Mouse (Mus musculus): ENCODE measurements around the gene Rcl1.

Rcl1 gene

DNA sequence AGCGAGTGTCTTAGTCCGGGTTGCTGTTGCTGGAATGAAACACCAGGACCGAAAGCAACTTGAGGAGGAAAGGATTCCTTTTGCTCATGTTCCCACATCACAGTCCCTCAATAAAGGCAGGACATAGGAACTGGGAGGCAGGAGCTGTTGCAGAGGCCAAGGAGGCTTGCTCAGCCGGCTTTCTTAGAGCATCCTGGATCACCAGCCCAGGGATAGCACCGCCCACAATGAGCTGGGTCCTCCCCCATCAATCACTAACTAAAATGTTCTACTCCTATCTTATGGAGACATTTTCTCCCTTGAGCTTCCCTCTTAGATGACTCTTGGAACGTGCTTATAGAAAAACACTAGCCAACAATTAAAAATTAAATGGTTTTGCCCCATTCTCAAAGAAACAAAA lies 48.4 kb downstream of the Rcl1 start:
- DNase-seq (ENCODE audit: extremely low read depth, low read depth): no peak

- no peak for DNase-seq (ENCODE audit: extremely low read depth, low read depth)
Observed at GRCm38 (mm10) chr19:29150038-29150437, 48.9 kb downstream of the Rcl1 start.

- DNase-seq (ENCODE audit: extremely low read depth, low read depth): no peak
Observed at GRCm38 (mm10) chr19:29151443-29151842, 50.3 kb downstream of the Rcl1 start.

GRCm38 (mm10) chr19:29155552-29155951 lies 54.4 kb downstream of the Rcl1 start:
- DNase-seq (ENCODE audit: extremely low read depth, low read depth): no peak

DNA sequence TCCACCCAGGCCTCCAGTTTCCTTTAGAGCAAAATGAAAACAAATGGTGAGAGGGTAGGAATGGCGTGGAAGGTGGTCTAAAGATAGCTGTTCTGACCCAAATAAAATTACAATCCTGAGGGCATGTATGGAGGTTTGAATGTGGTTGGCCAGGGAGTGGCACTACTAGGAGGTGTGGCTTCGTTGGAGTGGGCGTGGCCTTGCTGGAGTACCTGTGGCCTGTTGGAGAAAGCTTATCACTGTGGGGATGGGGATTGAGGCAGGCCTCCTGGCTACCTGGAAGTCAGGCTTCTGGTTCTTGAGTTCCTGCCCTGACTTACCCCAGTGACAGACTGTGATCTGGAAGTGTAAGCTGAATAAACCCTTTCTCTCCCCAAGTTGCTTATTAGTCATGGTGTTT lies 55.2 kb downstream of the Rcl1 start:
- DNase-seq (ENCODE audit: extremely low read depth, low read depth): no peak

DNA sequence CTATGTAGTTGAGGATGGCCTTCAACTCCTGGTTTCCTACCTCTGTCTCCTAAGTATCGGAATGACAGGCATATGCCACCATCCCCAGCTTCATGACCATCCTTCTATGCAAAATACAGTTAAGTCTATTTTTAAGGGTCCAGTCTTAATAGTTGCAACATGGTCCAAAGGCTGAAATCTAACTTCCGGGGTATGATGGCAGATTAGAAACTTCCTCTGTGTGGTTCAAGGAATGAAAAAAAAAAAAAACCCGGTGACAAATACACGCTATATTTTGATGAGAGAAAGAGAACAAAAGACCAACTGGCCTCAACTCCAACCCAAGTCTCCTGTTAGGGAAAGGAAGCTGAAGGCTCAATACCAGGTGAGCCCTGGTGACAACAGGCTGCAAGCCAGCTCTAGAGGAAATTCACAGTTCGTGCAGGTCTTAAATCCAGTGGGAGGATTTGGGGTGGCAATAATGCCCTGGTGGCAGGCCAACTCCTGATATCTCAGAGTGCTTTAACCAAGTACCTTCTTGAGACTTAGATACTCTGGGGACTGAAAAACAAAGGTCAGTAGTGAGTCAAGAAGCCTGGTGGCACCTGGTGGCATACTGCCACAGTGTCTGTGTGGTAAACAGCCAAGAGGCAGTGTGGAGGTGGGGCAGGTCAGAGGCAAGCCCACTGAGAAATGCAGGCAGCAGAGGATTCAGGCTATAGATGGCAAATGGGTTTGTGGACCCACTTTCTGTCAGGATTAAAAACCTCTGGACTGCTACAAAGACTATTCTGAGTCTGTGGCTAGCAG lies 56.7 kb downstream of the Rcl1 start:
- DNase-seq (ENCODE audit: extremely low read depth, low read depth): no peak

DNA sequence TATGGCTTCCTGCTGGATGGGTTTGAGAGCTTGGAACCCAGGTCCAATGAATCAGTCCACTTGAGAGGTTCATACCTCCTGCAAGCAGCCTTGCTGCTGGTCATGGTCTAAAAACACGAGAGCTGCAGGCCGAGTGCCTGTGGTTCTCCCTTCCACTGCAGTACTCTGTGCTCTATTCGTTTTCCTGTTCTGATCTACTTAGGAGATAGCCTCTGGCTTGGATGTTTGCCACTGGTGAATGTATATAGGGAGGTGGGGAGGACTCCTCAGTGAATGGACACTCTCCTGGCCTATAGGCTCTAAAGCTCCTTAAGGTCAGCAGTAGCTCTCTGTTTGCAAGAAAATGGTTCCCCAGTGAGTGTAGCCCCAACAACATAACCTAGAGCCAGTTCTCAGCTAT lies 57.3 kb downstream of the Rcl1 start:
- no peak for DNase-seq (ENCODE audit: extremely low read depth, low read depth)

DNA sequence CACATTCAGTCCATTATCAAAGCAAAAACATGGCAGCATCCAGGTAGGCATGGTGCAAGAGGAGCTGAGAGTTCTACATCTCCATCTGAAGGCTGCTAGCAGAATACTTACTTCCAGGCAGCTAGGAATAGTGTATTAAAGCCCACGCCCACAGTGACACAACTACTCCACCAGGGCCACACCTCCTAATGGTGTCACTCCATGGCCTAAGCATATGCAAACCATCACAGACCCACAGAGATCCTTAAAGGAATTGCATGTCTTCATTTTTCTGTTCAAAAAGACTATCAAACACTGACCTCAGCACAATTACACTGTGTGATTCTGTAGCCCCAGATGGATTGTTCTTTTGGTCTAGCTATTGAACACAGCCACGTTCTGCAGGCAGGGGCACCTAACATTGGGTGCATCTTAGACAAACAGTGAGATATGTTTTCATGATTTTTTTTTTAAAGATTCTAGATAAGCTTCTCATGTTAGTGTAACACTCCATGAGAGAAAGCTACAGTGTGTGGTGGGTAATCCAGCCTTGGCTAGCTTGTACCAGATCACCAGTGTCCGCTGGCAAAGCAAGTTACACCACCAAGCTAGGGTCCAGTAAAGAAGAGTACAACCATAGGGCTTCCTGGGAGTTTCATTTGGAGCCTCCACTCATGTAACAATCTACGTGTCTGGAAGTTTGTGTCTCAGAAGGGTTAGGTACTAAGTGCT lies 62.8 kb downstream of the Rcl1 start:
- DNase-seq (ENCODE audit: extremely low read depth, low read depth): no peak

DNA sequence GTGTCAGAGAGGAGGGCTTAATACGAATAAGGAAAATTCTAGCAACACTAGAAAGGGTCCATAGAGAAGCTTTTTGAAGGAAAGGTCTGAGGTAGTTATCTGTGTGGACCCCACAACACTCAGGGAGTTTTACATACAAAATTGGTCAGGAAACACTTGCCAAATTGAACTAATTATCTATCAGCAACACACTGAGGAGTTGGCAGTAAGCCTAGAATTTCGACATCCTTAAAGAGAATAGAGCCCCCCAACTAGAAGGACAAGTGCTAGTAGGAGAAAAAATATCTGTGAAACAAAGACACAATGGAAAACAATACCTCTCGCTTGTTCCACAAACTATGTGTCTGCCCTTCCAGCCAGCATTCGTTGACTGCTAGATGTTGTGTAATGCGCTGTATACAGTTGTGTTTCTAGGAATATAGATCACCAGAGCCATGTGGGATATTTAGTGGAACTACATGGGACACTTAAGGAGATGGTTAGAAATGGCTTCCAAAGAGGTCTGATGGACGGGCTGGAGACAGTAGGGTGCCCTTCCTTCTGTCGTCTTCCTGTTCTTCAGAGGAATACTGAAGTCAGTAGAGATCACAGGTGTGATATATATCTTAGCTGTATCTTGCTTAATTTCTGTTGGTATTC lies 63.5 kb downstream of the Rcl1 start:
- peak; percentile 88 for DNase-seq (ENCODE audit: extremely low read depth, low read depth)

- no peak for DNase-seq (ENCODE audit: extremely low read depth, low read depth)
Observed at GRCm38 (mm10) chr19:29167938-29168337, 66.8 kb downstream of the Rcl1 start.

- no peak for DNase-seq (ENCODE audit: extremely low read depth, low read depth)
Observed at GRCm38 (mm10) chr19:29180336-29180735, 79.2 kb downstream of the Rcl1 start.

DNA sequence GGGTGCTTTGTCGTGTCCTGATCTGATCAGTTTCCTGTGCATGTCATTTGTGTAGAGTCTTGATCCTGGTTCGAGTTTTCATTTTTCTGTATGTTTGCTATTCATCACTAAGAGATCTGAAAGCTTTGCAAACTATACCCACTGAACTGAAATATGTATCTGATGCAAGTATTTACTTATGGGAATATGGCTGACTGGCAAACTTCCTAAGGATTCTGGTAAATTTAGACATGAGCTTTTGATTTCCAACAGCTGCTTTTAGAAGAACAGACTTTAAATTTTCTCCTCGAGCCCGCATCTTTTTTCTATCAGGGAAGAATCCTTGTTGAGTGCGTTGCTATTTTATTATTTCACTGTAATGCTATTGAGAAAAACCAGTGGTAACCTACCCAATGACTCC lies 81.0 kb downstream of the Rcl1 start:
- no peak for DNase-seq (ENCODE audit: extremely low read depth, low read depth)

- DNase-seq (ENCODE audit: extremely low read depth, low read depth): no peak
Observed at GRCm38 (mm10) chr19:29185122-29185521, 83.9 kb downstream of the Rcl1 start.

DNA sequence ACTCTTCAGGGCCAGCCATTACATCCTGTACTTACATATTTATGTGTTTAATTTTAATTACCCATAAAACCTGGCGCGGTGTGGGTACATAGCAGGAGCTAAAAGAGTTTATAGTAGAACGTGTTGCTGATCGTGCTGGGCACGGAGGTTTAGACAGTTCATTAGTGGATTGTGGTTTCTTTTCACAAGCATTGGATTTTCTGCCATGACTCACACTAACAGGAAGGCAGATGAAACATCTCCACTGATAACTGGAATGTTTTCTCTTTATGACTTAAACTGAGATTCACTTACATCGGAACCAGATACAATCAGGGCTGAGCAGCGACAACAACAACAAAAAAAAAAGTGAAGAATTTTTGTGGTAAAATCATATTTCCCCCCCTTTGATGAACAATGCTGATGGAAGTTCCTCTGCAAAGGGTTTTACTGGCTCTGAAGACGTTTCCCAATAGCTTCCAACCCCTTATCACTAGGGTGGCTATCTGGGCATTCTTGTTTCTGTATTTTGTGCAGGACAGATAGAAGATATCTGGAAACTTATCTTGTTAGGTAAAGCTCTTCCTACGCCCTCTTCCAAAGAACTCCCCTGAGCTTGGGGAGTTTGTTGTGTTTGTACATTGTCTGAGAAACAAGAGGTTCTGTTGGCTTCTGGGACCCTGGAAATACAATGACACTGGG lies 84.5 kb downstream of the Rcl1 start:
- no peak for DNase-seq (ENCODE audit: extremely low read depth, low read depth)

DNA sequence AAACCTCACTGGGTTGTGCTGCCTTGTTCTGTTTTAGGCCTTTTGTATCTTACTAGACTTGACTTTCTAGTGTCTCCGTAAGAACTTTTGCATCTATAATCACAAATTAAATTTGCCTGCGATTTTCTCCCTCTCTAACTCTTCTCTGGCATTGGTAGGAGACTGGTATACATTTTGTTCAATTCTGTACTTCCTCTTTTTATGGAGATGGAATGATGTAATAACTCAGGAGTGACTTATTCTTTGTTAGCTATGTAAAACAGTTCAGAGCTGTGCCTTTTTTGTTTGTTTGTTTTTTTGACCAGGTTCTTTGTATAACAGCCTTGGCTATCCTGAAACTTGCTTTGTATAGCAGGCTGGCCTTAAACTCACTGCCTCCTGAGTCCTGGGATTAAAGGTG lies 87.7 kb downstream of the Rcl1 start:
- DNase-seq (ENCODE audit: extremely low read depth, low read depth): no peak

Measured in MEL-GATA-1-ER (cell line).